Mouse (Mus musculus): ENCODE data around the gene Rap2b. TPM values are rescaled to one million over a fixed set of nuclear protein-coding genes. Genes with fewer than 3 reads are reported as not detected.
A peak's percentile ranks its signal among the peaks of the same experiment; 100 is the strongest.

Gene Rap2b
- polyA plus RNA-seq, 1 experiment from 2014 or later = 9.7 TPM

- H3K36me3 ChIP-seq = no peaks in the 10 kb centered on the region
- WGBS = 72% methylated on average over 7 of the region's 7 CpGs
- DNase-seq (ENCODE audit: low spot score) = no peak
- H3K9me3 ChIP-seq (replicated peaks) = no peaks in the 10 kb centered on the region
- no peak overlapping the region for H3K4me3 ChIP-seq
- H3K27me3 ChIP-seq (ENCODE audit: low read depth, poor library complexity, severe bottlenecking) = no peaks in the 10 kb centered on the region
- no peak overlapping the region for H3K27ac ChIP-seq (replicated peaks)
- peaks cover 10% of the 10 kb centered on the region for H3K4me1 ChIP-seq
These were observed 2.6 kb upstream of the Rap2b start for GRCm38 (mm10) chr3:61358756-61359293.

- WGBS = 6% methylated on average over 9 of the region's 9 CpGs
- no peak for DNase-seq (ENCODE audit: low spot score)
- Histone ChIP-seq H3K4me3 (peak overlapping the region; percentile 84), H3K4me1 (peaks cover 25% of the 10 kb centered on the region), H3K36me3 (no peaks in the 10 kb centered on the region), H3K27me3 (ENCODE audit: low read depth, poor library complexity, severe bottlenecking) (no peaks in the 10 kb centered on the region), H3K27ac (replicated peaks) (peak overlapping the region; percentile 94), H3K9me3 (replicated peaks) (no peaks in the 10 kb centered on the region)
These were observed 1.4 kb downstream of the Rap2b start for GRCm38 (mm10) chr3:61362821-61363160.

GRCm38 (mm10) chr3:61363161-61363988, 1.9 kb downstream of the Rap2b start:
- H3K4me3 ChIP-seq = peak overlapping the region; percentile 84
- under 1% methylated on average over 30 of the region's 30 CpGs for WGBS
- 0 out of 2 replicates have a peak, but pooled peaks cover under 1% of the 10 kb centered on the region for H3K36me3 ChIP-seq
- peak overlapping the region; percentile 94 for H3K27ac ChIP-seq (replicated peaks)
- peak; percentile 93 for DNase-seq (ENCODE audit: low spot score)
- no peaks in the 10 kb centered on the region for H3K9me3 ChIP-seq (replicated peaks)
- no peaks in the 10 kb centered on the region for H3K27me3 ChIP-seq (ENCODE audit: low read depth, poor library complexity, severe bottlenecking)
- peaks cover 30% of the 10 kb centered on the region for H3K4me1 ChIP-seq

- Histone ChIP-seq H3K4me3 (peak overlapping the region; percentile 84), H3K4me1 (peaks cover 33% of the 10 kb centered on the region), H3K27me3 (ENCODE audit: low read depth, poor library complexity, severe bottlenecking) (no peaks in the 10 kb centered on the region), H3K27ac (replicated peaks) (peak overlapping the region; percentile 94), H3K36me3 (0 out of 2 replicates have a peak, but pooled peaks cover 8% of the 10 kb centered on the region), H3K9me3 (replicated peaks) (no peaks in the 10 kb centered on the region)
- peak; percentile 97 for DNase-seq (ENCODE audit: low spot score)
- under 1% methylated on average over 51 of the region's 51 CpGs for WGBS
These were observed 2.7 kb downstream of the Rap2b start for GRCm38 (mm10) chr3:61363989-61364660.

- 0% methylated on average over 33 of the region's 33 CpGs for WGBS
- 0 out of 2 replicates have a peak, but pooled peaks cover 8% of the 10 kb centered on the region for H3K36me3 ChIP-seq
- DNase-seq (ENCODE audit: low spot score) = no peak
- no peaks in the 10 kb centered on the region for H3K27me3 ChIP-seq (ENCODE audit: low read depth, poor library complexity, severe bottlenecking)
- peaks cover 33% of the 10 kb centered on the region for H3K4me1 ChIP-seq
- no peaks in the 10 kb centered on the region for H3K9me3 ChIP-seq (replicated peaks)
- H3K27ac ChIP-seq (replicated peaks) = peak overlapping the region; percentile 94
- H3K4me3 ChIP-seq = peak overlapping the region; percentile 84
These were observed 3.2 kb downstream of the Rap2b start for GRCm38 (mm10) chr3:61364661-61364977.

GRCm38 (mm10) chr3:61364978-61365778, 3.7 kb downstream of the Rap2b start:
- DNase-seq (ENCODE audit: low spot score) = peak; percentile 65
- H3K27me3 ChIP-seq (ENCODE audit: low read depth, poor library complexity, severe bottlenecking) = no peaks in the 10 kb centered on the region
- H3K27ac ChIP-seq (replicated peaks) = peak overlapping the region; percentile 94
- H3K4me1 ChIP-seq = peaks cover 33% of the 10 kb centered on the region
- under 1% methylated on average over 68 of the region's 68 CpGs for WGBS
- H3K4me3 ChIP-seq = peak overlapping the region; percentile 84
- no peaks in the 10 kb centered on the region for H3K9me3 ChIP-seq (replicated peaks)
- 0 out of 2 replicates have a peak, but pooled peaks cover 8% of the 10 kb centered on the region for H3K36me3 ChIP-seq

- no peaks in the 10 kb centered on the region for H3K27me3 ChIP-seq (ENCODE audit: low read depth, poor library complexity, severe bottlenecking)
- no peak for DNase-seq (ENCODE audit: low spot score)
- peaks cover 33% of the 10 kb centered on the region for H3K4me1 ChIP-seq
- peak within 1 kb of the TSS; percentile 94 for H3K27ac ChIP-seq (replicated peaks)
- peak within 1 kb of the TSS; percentile 84 for H3K4me3 ChIP-seq
- 0 out of 2 replicates have a peak, but pooled peaks cover 8% of the 10 kb centered on the region for H3K36me3 ChIP-seq
- H3K9me3 ChIP-seq (replicated peaks) = no peaks in the 10 kb centered on the region
- 5% methylated on average over 10 of the region's 10 CpGs for WGBS
These were observed 4.4 kb downstream of the Rap2b start, which contains the start of gene B430305J03Rik for GRCm38 (mm10) chr3:61365779-61366373. TSS of gene B430305J03Rik (minus strand) at chr3:61365951.

- no peak for DNase-seq (ENCODE audit: low spot score)
- 100% methylated on average over 1 of the region's 1 CpGs for WGBS
- peaks cover 28% of the 10 kb centered on the region for H3K4me1 ChIP-seq
- H3K27ac ChIP-seq (replicated peaks) = no peak overlapping the region
- no peaks in the 10 kb centered on the region for H3K27me3 ChIP-seq (ENCODE audit: low read depth, poor library complexity, severe bottlenecking)
- H3K4me3 ChIP-seq = no peak overlapping the region
- no peaks in the 10 kb centered on the region for H3K9me3 ChIP-seq (replicated peaks)
- H3K36me3 ChIP-seq = 0 out of 2 replicates have a peak, but pooled peaks cover 8% of the 10 kb centered on the region
These were observed 7.0 kb downstream of the Rap2b start for GRCm38 (mm10) chr3:61368446-61368845.

GRCm38 (mm10) chr3:61376001-61376400, 14.6 kb downstream of the Rap2b start:
- Histone ChIP-seq H3K9me3 (replicated peaks) (no peaks in the 10 kb centered on the region), H3K27me3 (ENCODE audit: low read depth, poor library complexity, severe bottlenecking) (no peaks in the 10 kb centered on the region), H3K4me1 (no peaks in the 10 kb centered on the region), H3K27ac (replicated peaks) (no peak overlapping the region), H3K36me3 (no peaks in the 10 kb centered on the region), H3K4me3 (no peak overlapping the region)
- 97% methylated on average over 8 of the region's 8 CpGs for WGBS
- DNase-seq (ENCODE audit: low spot score) = no peak

- Histone ChIP-seq H3K27me3 (ENCODE audit: low read depth, poor library complexity, severe bottlenecking) (no peaks in the 10 kb centered on the region), H3K4me1 (no peaks in the 10 kb centered on the region), H3K4me3 (no peak overlapping the region), H3K36me3 (no peaks in the 10 kb centered on the region), H3K27ac (replicated peaks) (no peak overlapping the region), H3K9me3 (replicated peaks) (no peaks in the 10 kb centered on the region)
- 82% methylated on average over 4 of the region's 4 CpGs for WGBS
- DNase-seq (ENCODE audit: low spot score) = no peak
These were observed 24.9 kb downstream of the Rap2b start for GRCm38 (mm10) chr3:61386368-61386767.

- Histone ChIP-seq H3K27me3 (ENCODE audit: low read depth, poor library complexity, severe bottlenecking) (no peaks in the 10 kb centered on the region), H3K4me1 (peaks cover 6% of the 10 kb centered on the region), H3K9me3 (replicated peaks) (no peaks in the 10 kb centered on the region), H3K36me3 (no peaks in the 10 kb centered on the region), H3K4me3 (no peak overlapping the region), H3K27ac (replicated peaks) (no peak overlapping the region)
- no peak for DNase-seq (ENCODE audit: low spot score)
- WGBS = 83% methylated on average over 4 of the region's 4 CpGs
These were observed 30.1 kb downstream of the Rap2b start for GRCm38 (mm10) chr3:61391564-61391963.

- Histone ChIP-seq H3K27ac (replicated peaks) (no peak overlapping the region), H3K27me3 (ENCODE audit: low read depth, poor library complexity, severe bottlenecking) (no peaks in the 10 kb centered on the region), H3K4me1 (peaks cover 13% of the 10 kb centered on the region), H3K4me3 (no peak overlapping the region), H3K9me3 (replicated peaks) (no peaks in the 10 kb centered on the region), H3K36me3 (no peaks in the 10 kb centered on the region)
- 92% methylated on average over 1 of the region's 1 CpGs for WGBS
- DNase-seq (ENCODE audit: low spot score) = no peak
These were observed 31.4 kb downstream of the Rap2b start for GRCm38 (mm10) chr3:61392881-61393280.
